Mouse (Mus musculus): ENCODE measurements around the gene Timd2. TPM values are rescaled to one million over a fixed set of nuclear protein-coding genes. Genes with fewer than 3 reads are reported as not detected.
A peak's percentile ranks its signal among the peaks of the same experiment; 100 is the strongest.
"Not testable (repeated sequence)": the region's sequence is repeated elsewhere in the genome, so short reads cannot be mapped to it uniquely, and the experiment has no call there.

The Timd2 gene
- polyA plus RNA-seq, 1 experiment from 2014 or later: not detected

DNA sequence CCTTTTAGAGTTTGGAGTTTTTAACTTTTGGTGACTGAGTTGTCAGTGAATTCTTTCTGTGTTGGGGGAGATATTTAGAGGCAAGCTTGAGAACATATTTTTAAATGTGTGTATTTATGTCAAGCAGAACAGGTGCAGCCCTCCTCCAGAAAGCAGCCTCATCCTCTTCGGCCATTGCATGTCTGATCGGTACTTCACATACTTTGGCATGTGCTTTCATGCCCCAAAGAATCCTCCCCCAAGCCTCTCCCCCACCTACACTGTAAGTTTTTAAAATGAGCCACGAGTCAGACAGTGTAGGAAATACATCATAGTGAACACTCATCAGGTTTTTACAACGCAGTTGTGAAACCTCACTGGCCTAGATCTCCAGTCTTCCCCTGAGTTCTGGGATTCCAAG, 34.0 kb upstream of the Timd2 start:
- no peak overlapping the region for H3K27ac ChIP-seq (replicated peaks)
- no peaks in the 10 kb centered on the region for H3K9me3 ChIP-seq (ENCODE audit: control insufficient read depth, low read length)
- H3K36me3 ChIP-seq (ENCODE audit: control insufficient read depth, insufficient read depth, low read length): no peaks in the 10 kb centered on the region
- no peak for DNase-seq (ENCODE audit: low spot score)
- H3K27me3 ChIP-seq (ENCODE audit: control insufficient read depth, insufficient read depth, low read length): no peaks in the 10 kb centered on the region
- no peak overlapping the region for H3K4me3 ChIP-seq (ENCODE audit: low read depth, low read length)
- no peak for ATAC-seq (ENCODE audit: low FRiP score, low TSS enrichment)
- H3K4me1 ChIP-seq (replicated peaks; ENCODE audit: control insufficient read depth, insufficient read depth): no peaks in the 10 kb centered on the region
- no peak for TF ChIP-seq CTCF (IDR thresholded peaks at IDR 0.05; ENCODE audit: low read depth)
- TF ChIP-seq EP300 (optimal IDR thresholded peaks at IDR 0.05): no peak
- no peak overlapping the region for H3K4me2 ChIP-seq (replicated peaks; ENCODE audit: low read depth)
- WGBS: 70% methylated on average over 4 of the region's 4 CpGs
- H3K9ac ChIP-seq (ENCODE audit: low read length): no peak overlapping the region

DNA sequence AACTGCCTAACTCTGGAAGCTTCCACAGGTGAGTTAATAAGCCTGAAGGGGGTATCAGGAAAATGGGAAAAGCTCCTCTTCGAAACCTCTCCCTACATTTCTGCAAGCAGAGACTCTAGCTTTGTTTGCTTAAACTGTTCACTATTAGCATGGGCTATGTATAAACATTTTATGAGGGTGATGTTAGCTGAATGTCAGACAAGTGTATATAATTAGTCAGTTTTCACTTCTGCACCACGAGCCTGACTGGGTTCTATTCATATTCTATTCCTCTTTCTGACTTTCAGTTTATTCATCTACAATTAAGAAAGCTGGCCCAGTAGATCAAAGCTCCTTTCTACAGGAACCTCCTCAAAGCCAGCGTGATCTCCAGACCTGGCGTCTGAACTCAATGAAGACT, 32.6 kb upstream of the Timd2 start:
- Histone ChIP-seq H3K9ac (ENCODE audit: low read length) (no peak overlapping the region), H3K4me3 (ENCODE audit: low read depth, low read length) (no peak overlapping the region), H3K36me3 (ENCODE audit: control insufficient read depth, insufficient read depth, low read length) (no peaks in the 10 kb centered on the region), H3K27ac (replicated peaks) (no peak overlapping the region), H3K9me3 (ENCODE audit: control insufficient read depth, low read length) (no peaks in the 10 kb centered on the region), H3K4me1 (replicated peaks; ENCODE audit: control insufficient read depth, insufficient read depth) (no peaks in the 10 kb centered on the region), H3K4me2 (replicated peaks; ENCODE audit: low read depth) (no peak overlapping the region), H3K27me3 (ENCODE audit: control insufficient read depth, insufficient read depth, low read length) (no peaks in the 10 kb centered on the region)
- no peak for TF ChIP-seq EP300 (optimal IDR thresholded peaks at IDR 0.05)
- TF ChIP-seq CTCF (IDR thresholded peaks at IDR 0.05; ENCODE audit: low read depth): no peak
- WGBS: 50% methylated on average over 4 of the region's 4 CpGs
- ATAC-seq (ENCODE audit: low FRiP score, low TSS enrichment) (no peak), DNase-seq (ENCODE audit: low spot score) (no peak)

DNA sequence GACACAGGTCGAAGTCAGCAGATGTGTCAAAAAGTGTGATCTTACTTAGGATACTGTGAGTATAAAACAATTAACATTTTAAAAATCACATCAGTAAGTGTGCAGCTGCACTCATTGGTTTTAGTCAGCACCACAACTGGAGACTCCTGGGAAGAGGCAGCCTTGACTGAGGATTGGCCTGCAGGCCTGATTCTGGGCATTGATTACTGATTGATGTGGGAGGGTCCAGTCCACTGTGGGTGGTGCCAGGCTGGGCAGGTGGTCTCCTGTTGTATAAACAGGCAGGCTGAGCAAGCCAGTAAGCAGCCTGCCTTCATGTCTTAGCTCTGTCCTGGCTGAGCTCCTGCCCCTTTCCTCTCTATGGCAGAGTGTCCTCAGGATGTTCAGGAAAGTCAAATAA, 28.2 kb upstream of the Timd2 start, which contains the start of gene Havcr1:
Havcr1 (plus strand) TSS at position 5 of the 400 bp plus-strand sequence.
- ATAC-seq (ENCODE audit: low FRiP score, low TSS enrichment); H3K27ac ChIP-seq (replicated peaks); H3K9me3 ChIP-seq (ENCODE audit: control insufficient read depth, low read length); H3K4me3 ChIP-seq (ENCODE audit: low read depth, low read length); H3K36me3 ChIP-seq (ENCODE audit: control insufficient read depth, insufficient read depth, low read length); H3K4me1 ChIP-seq (replicated peaks; ENCODE audit: control insufficient read depth, insufficient read depth); H3K9ac ChIP-seq (ENCODE audit: low read length); H3K27me3 ChIP-seq (ENCODE audit: control insufficient read depth, insufficient read depth, low read length); H3K4me2 ChIP-seq (replicated peaks; ENCODE audit: low read depth): not testable (repeated sequence)
- peak; percentile 10 for DNase-seq (ENCODE audit: low spot score)
- WGBS: 94% methylated on average over 1 of the region's 1 CpGs

DNA sequence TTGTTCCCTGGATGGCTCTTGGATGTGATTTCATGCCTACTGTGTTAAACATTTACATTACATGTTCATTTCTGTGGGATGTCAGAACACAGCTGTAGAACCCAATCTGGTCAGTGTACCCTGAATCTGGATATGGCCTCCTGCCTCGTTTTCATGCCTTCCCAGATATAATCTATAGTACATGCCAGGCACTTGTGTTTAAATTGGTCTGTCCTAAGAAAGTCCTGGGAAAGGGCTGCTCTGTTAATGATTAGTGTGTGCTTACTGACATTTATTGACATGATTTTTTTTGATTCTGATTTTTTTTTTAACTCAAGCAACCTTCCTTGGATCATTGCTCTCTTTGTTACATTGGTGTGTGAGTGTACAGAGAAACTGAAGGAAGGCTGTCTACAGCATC, 27.8 kb upstream of the Timd2 start:
- Histone ChIP-seq H3K4me2 (replicated peaks; ENCODE audit: low read depth) (no peak overlapping the region), H3K27me3 (ENCODE audit: control insufficient read depth, insufficient read depth, low read length) (no peaks in the 10 kb centered on the region), H3K9me3 (ENCODE audit: control insufficient read depth, low read length) (no peaks in the 10 kb centered on the region), H3K4me3 (ENCODE audit: low read depth, low read length) (no peak overlapping the region), H3K36me3 (ENCODE audit: control insufficient read depth, insufficient read depth, low read length) (no peaks in the 10 kb centered on the region), H3K9ac (ENCODE audit: low read length) (no peak overlapping the region), H3K4me1 (replicated peaks; ENCODE audit: control insufficient read depth, insufficient read depth) (no peaks in the 10 kb centered on the region), H3K27ac (replicated peaks) (no peak overlapping the region)
- ATAC-seq (ENCODE audit: low FRiP score, low TSS enrichment) (no peak), DNase-seq (ENCODE audit: low spot score) (no peak)
- 25% methylated on average over 1 of the region's 1 CpGs for WGBS
- TF ChIP-seq EP300 (optimal IDR thresholded peaks at IDR 0.05) (no peak), CTCF (IDR thresholded peaks at IDR 0.05; ENCODE audit: low read depth) (no peak)

DNA sequence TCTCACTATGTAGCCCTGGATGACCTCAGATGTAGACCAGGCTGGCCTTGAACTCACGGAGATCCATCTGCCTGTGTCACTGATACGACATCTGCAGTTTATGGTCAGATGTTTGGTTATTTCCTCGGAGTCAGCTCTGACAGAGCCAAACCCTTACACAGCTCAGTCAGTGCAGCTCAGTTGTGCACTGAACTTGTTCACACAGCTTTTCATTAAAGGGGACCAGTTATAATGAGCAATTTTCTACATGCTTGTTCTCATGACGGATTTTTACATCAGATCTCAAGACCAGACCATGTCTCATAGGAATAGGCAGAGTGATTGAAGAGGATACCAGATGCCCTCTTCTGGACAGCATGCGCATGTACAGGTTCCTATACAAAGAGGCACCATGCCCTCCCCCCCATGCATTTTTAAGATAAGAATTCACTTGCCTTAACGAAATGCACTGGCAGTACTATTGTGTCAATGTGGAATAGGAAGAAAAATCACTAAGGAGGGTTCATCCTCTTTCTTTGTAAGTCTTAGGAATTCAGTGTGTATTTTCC, 26.5 kb upstream of the Timd2 start:
- Histone ChIP-seq H3K9me3 (ENCODE audit: control insufficient read depth, low read length) (no peaks in the 10 kb centered on the region), H3K36me3 (ENCODE audit: control insufficient read depth, insufficient read depth, low read length) (no peaks in the 10 kb centered on the region), H3K27me3 (ENCODE audit: control insufficient read depth, insufficient read depth, low read length) (no peaks in the 10 kb centered on the region), H3K4me2 (replicated peaks; ENCODE audit: low read depth) (no peak overlapping the region), H3K4me1 (replicated peaks; ENCODE audit: control insufficient read depth, insufficient read depth) (no peaks in the 10 kb centered on the region), H3K9ac (ENCODE audit: low read length) (no peak overlapping the region), H3K4me3 (ENCODE audit: low read depth, low read length) (no peak overlapping the region), H3K27ac (replicated peaks) (no peak overlapping the region)
- 50% methylated on average over 6 of the region's 6 CpGs for WGBS
- TF ChIP-seq EP300 (optimal IDR thresholded peaks at IDR 0.05): no peak
- TF ChIP-seq CTCF (IDR thresholded peaks at IDR 0.05; ENCODE audit: low read depth): peak; percentile 62
- ATAC-seq (ENCODE audit: low FRiP score, low TSS enrichment): no peak
- DNase-seq (ENCODE audit: low spot score): no peak

DNA sequence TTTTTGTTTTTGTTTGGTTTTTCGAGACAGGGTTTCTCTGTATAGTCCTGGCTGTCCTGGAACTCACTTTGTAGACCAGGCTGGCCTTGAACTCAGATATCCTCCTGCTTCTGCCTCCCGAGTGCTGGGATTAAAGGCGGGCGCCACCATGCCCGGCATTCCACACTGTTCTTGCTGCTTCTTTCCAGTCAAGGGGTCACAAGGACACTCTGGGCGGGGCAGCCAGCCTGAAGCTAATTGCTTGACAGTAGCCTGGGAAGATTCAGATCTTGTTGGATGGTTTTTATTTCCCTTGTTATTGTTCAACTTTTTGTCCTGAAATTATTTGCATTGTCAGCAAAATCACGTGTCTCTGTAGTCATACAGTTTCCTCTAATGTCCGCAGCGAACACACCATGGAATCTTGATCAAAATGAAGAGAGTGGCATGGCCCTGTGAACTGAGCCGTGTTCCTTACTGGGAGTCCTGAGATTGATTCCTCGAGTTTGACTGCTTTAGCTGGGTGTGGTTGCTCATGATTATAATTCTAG, 24.7 kb upstream of the Timd2 start:
- ATAC-seq (ENCODE audit: low FRiP score, low TSS enrichment): no peak
- Histone ChIP-seq H3K27me3 (ENCODE audit: control insufficient read depth, insufficient read depth, low read length) (no peaks in the 10 kb centered on the region), H3K36me3 (ENCODE audit: control insufficient read depth, insufficient read depth, low read length) (no peaks in the 10 kb centered on the region), H3K4me2 (replicated peaks; ENCODE audit: low read depth) (no peak overlapping the region), H3K9ac (ENCODE audit: low read length) (no peak overlapping the region), H3K9me3 (ENCODE audit: control insufficient read depth, low read length) (no peaks in the 10 kb centered on the region), H3K4me3 (ENCODE audit: low read depth, low read length) (no peak overlapping the region), H3K4me1 (replicated peaks; ENCODE audit: control insufficient read depth, insufficient read depth) (no peaks in the 10 kb centered on the region), H3K27ac (replicated peaks) (no peak overlapping the region)
- TF ChIP-seq CTCF (IDR thresholded peaks at IDR 0.05; ENCODE audit: low read depth): no peak
- TF ChIP-seq EP300 (optimal IDR thresholded peaks at IDR 0.05): no peak
- DNase-seq (ENCODE audit: low spot score): no peak
- WGBS: 81% methylated on average over 11 of the region's 11 CpGs
